Mouse (Mus musculus): Measurements from ENCODE around the gene Nell2. TPM values are rescaled to one million over a fixed set of nuclear protein-coding genes. Genes with fewer than 3 reads are reported as not detected.
"Not testable (repeated sequence)": the region's sequence is repeated elsewhere in the genome, so short reads cannot be mapped to it uniquely, and the experiment has no call there.

Gene Nell2
- polyA plus RNA-seq (2017; shearing (Covaris generic)), result not detected

- ATAC-seq, result no peak
Measured at GRCm38 (mm10) chr15:95527948-95528861, at the start of gene Nell2. Nell2 (minus strand) TSS chr15:95528559.

- no peak for ATAC-seq
Measured at GRCm38 (mm10) chr15:95574661-95575060, 46.3 kb upstream of the Nell2 start.

- no peak for ATAC-seq
Measured at GRCm38 (mm10) chr15:95569606-95570005, 41.2 kb upstream of the Nell2 start.

GRCm38 (mm10) chr15:95565160-95565559 is 36.8 kb upstream of the Nell2 start:
- ATAC-seq, result no peak

- ATAC-seq, result no peak
Measured at GRCm38 (mm10) chr15:95561303-95561702, 32.9 kb upstream of the Nell2 start.

- ATAC-seq, result no peak
Measured at GRCm38 (mm10) chr15:95550011-95550410, 21.7 kb upstream of the Nell2 start.

- no peak for ATAC-seq
Measured at GRCm38 (mm10) chr15:95542632-95543031, 14.3 kb upstream of the Nell2 start.

- ATAC-seq, result no peak
Measured at GRCm38 (mm10) chr15:95536724-95537123, 8.4 kb upstream of the Nell2 start.

- ATAC-seq, result no peak
Measured at GRCm38 (mm10) chr15:95536230-95536629, 7.9 kb upstream of the Nell2 start.

- no peak for ATAC-seq
Measured at GRCm38 (mm10) chr15:95534644-95535043, 6.3 kb upstream of the Nell2 start.

GRCm38 (mm10) chr15:95527461-95527947 is 855 bp downstream of the Nell2 start:
- ATAC-seq, result no peak

GRCm38 (mm10) chr15:95526626-95527411 is 1.5 kb downstream of the Nell2 start:
- ATAC-seq, result no peak

GRCm38 (mm10) chr15:95525997-95526396 is 2.4 kb downstream of the Nell2 start:
- no peak for ATAC-seq

GRCm38 (mm10) chr15:95518204-95518603 is 10.2 kb downstream of the Nell2 start:
- ATAC-seq, result no peak

GRCm38 (mm10) chr15:95513306-95513705 is 15.1 kb downstream of the Nell2 start:
- ATAC-seq, result not testable (repeated sequence)

- ATAC-seq, result no peak
Measured at GRCm38 (mm10) chr15:95495666-95496065, 32.7 kb downstream of the Nell2 start.

GRCm38 (mm10) chr15:95495193-95495592 is 33.2 kb downstream of the Nell2 start:
- no peak for ATAC-seq

- ATAC-seq, result no peak
Measured at GRCm38 (mm10) chr15:95492201-95492600, 36.2 kb downstream of the Nell2 start.

- no peak for ATAC-seq
Measured at GRCm38 (mm10) chr15:95489174-95489573, 39.2 kb downstream of the Nell2 start.

- ATAC-seq, result no peak
Measured at GRCm38 (mm10) chr15:95487961-95488360, 40.4 kb downstream of the Nell2 start.

- no peak for ATAC-seq
Measured at GRCm38 (mm10) chr15:95482002-95482401, 46.4 kb downstream of the Nell2 start.

GRCm38 (mm10) chr15:95481585-95481984 is 46.8 kb downstream of the Nell2 start:
- no peak for ATAC-seq

GRCm38 (mm10) chr15:95476440-95476839 is 51.9 kb downstream of the Nell2 start:
- no peak for ATAC-seq
